Mouse (Mus musculus) megakaryocyte, embryonic 14.5 days (primary cell): Measurements from ENCODE around the gene Prrt3.

Experiments used
- FLI1 ChIP-seq: IDR thresholded peaks from 2 replicates; pipeline ENCODE4 v1.6.1; 2012; ENCODE audit warnings: low read length, inconsistent platforms, mixed read lengths
- GATA1 ChIP-seq: IDR thresholded peaks from 3 replicates; pipeline ENCODE4 v1.6.1; 2012; ENCODE audit warnings: mixed read lengths, low read length, inconsistent platforms, borderline replicate concordance

DNA sequence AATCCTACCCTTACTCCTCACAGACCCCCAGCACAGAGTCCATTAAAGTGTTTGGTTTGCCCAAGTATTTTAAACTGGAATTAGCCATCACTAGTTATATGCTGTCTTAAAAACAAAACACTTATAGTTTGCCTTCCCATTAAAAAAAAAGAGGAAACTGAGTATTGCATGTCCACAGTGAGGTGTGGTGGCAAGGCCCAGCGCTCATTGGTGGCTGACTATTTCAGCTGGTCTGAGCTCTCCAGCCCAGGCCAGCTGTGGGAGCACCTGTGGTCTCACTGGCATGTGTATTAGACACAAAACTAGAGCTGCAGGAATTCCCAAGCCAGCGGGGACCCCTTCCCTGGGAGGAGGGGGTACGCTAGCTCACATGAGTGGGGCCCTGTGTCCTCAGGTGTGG lies 33.2 kb downstream of the Prrt3 start:
- TF ChIP-seq GATA1 (no peak), FLI1 (no peak)
